Mouse (Mus musculus) erythroblast, adult 5-6 weeks (primary cell): ENCODE measurements around the gene Marcksl1. TPM values are rescaled to one million over a fixed set of nuclear protein-coding genes. Genes with fewer than 3 reads are reported as not detected.

ENCODE experiments used
- ATAC-seq: replicated peaks from 2 replicates; pipeline ENCODE4 v1.8.0; 2016; ENCODE audit warnings: moderate number of reproducible peaks, mild to moderate bottlenecking, moderate TSS enrichment, inconsistent platforms; ENCODE audit not compliant: poor library complexity, low FRiP score, severe bottlenecking
- total RNA-seq, 2 experiments: library from RNA; stranded (forward) in 1 of 2; stranded (reverse) in 1 of 2; fragments of 150-400 nt in 1 of 2; fragments of 200-764, 138-1000 nt in 1 of 2; gene quantifications; 2 replicates each; pipeline versions ENCODE4 v1.2.3 to v1.2.4; 2015 to 2017; ENCODE audit warnings: low replicate concordance in 2 of 2

The Marcksl1 gene
- total RNA-seq, 2 experiments from 2014 or later: 12.5 to 13.1 TPM

DNA sequence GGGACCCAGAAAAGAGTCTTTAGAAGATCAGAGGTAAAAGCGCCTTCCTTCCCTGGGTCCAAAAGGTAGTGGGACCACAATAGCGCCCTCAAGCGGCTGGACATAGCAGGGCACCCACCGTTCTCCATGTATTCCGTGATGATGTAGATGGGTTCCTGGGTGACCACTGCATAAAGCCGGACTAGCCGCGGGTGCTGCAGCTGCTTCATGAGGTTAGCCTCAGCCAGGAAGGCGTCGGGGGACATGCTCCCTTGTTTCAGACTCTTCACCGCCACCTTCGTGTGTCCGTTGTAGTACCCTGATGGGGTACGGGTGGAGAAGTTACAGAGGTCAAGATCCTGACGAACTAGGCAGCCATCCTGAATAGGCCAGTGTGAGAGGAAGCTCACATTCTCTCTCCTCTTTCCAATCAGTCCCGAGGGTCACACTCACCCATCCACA is 42.1 kb downstream of the Marcksl1 start:
- peak; percentile 45 for ATAC-seq

DNA sequence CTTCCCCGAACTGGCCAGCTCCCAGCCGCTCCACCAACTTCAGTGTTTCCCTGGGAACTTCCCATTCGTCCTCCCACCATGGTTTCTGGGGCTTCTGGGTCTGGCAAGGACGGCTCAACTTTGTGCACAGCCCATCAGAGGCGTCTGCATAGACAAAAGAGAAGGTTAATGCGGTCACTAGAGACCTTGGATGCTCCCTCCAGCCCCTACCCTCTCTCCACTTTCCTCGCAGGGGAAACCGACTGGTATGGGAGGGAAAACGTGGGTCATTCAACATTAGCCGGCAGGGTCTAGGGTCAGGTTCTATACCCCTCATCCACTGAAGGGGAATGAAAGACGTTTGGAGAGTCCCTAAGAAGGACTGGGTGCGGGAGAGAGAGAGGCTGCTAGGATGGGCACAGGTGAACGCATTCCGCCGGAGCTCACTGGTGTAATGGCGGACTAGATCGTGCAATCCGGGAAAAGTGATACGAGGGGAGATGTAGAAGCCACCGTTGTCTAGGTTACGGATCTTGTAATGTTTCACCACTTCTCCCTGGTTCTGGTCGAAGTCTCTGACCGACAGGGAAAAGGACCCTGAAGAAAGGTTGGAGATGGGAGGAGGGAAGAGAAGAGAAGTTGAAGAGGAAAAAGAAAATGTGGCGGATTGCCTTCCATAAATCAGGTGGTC is 42.6 kb downstream of the Marcksl1 start:
- 0 out of 2 replicates have a peak, but pooled peaks have one; percentile 7 for ATAC-seq

- peak; percentile 84 for ATAC-seq
Observed at GRCm38 (mm10) chr4:129556532-129557223, 43.3 kb downstream of the Marcksl1 start.

GRCm38 (mm10) chr4:129557256-129557808 is 44.0 kb downstream of the Marcksl1 start:
- ATAC-seq: peak; percentile 71

DNA sequence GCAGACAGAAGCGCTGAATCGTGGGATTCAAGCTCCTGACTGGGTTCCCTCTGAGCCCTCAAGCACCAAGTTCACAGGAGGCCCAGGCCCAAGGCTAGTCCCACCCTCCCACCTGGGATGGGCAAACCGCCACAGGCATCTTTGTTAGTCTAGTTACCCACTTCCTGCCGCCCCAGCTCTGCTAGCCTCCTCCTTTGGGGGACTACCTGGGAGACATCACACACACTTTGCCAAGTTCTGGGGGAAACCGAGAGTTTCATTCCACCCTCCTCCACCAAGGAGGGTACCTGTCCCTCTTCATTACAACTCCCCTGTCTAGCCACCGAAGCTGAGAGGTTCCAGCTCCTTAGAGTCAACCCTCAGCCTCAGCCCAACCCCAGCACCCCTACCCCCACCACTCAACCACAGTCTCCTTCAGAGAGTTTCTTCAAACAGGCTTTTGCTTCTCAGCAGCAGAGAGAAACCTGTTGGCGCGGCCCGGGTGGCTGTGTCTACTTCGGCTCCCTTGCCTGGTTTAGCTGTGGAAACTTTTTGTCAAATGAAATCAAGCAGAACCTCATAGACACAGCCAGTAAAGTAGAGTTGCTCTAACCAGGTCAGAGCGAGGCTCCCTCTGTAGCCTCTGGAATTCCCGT is 45.1 kb downstream of the Marcksl1 start:
- no peak for ATAC-seq

GRCm38 (mm10) chr4:129561184-129561583 is 47.8 kb downstream of the Marcksl1 start:
- ATAC-seq: no peak

GRCm38 (mm10) chr4:129563718-129564117 is 50.3 kb downstream of the Marcksl1 start:
- no peak for ATAC-seq

DNA sequence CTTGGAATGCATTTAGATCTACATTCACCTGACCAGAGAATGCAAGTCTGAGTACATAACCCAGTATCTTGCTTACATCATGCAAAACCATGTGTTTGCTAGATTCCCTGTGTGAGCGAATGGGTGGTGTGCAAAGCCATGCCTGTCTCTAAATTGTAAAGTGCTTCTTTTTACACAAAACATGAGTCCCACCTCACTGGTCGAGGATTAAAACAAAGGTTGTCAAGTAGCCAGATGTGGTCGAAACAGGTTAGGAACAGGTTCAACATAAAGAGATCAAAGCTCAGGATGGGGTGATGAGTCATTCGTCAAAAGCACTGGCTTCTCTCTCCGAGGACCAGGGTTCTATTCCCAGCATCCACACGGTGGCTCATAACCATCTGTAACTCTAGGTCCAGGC is 51.8 kb downstream of the Marcksl1 start:
- ATAC-seq: no peak

Other genes starting within 250 kb of the Marcksl1 start
- not detected in 2 replicates for gene Sync, start 226.0 kb upstream of the Marcksl1 start, total RNA-seq (2015; ENCODE audit: low replicate concordance)
- 0.56 TPM in 1 of 2 replicates, not detected in the other for gene Sync, start 226.0 kb upstream of the Marcksl1 start, total RNA-seq (2017; ENCODE audit: low replicate concordance)
- gene Rbbp4, start 178.2 kb upstream of the Marcksl1 start, total RNA-seq (2015; ENCODE audit: low replicate concordance): 60.2 and 64.6 TPM in 2 replicates
- gene Rbbp4, start 178.2 kb upstream of the Marcksl1 start, total RNA-seq (2017; ENCODE audit: low replicate concordance): 61.6 and 122 TPM in 2 replicates
- gene Zbtb8os, start 177.9 kb upstream of the Marcksl1 start, total RNA-seq (2015; ENCODE audit: low replicate concordance): 6.9 and 14.8 TPM in 2 replicates
- gene Zbtb8os, start 177.9 kb upstream of the Marcksl1 start, total RNA-seq (2017; ENCODE audit: low replicate concordance): 4.9 and 19.1 TPM in 2 replicates
- 2.3 TPM in 1 of 2 replicates, not detected in the other for gene Zbtb8a, start 135.5 kb upstream of the Marcksl1 start, total RNA-seq (2015; ENCODE audit: low replicate concordance)
- 1.5 and 1.7 TPM in 2 replicates for gene Zbtb8a, start 135.5 kb upstream of the Marcksl1 start, total RNA-seq (2017; ENCODE audit: low replicate concordance)
- gene Zbtb8b, start 72.7 kb upstream of the Marcksl1 start, total RNA-seq (2015; ENCODE audit: low replicate concordance): not detected in 2 replicates
- gene Zbtb8b, start 72.7 kb upstream of the Marcksl1 start, total RNA-seq (2017; ENCODE audit: low replicate concordance): not detected in 2 replicates
- gene Bsdc1, start 52.0 kb upstream of the Marcksl1 start, total RNA-seq (2015; ENCODE audit: low replicate concordance): 720 and 842 TPM in 2 replicates
- gene Bsdc1, start 52.0 kb upstream of the Marcksl1 start, total RNA-seq (2017; ENCODE audit: low replicate concordance): 1,074 and 1,469 TPM in 2 replicates
- gene Tssk3, start 22.6 kb upstream of the Marcksl1 start, total RNA-seq (2015; ENCODE audit: low replicate concordance): not detected in 2 replicates
- gene Tssk3, start 22.6 kb upstream of the Marcksl1 start, total RNA-seq (2017; ENCODE audit: low replicate concordance): not detected in 2 replicates
- gene Fam229a, start 22.4 kb upstream of the Marcksl1 start, total RNA-seq (2015; ENCODE audit: low replicate concordance): 3.3 TPM in 1 of 2 replicates, not detected in the other
- 0.68 and 2.1 TPM in 2 replicates for gene Fam229a, start 22.4 kb upstream of the Marcksl1 start, total RNA-seq (2017; ENCODE audit: low replicate concordance)
- 41.1 and 45.8 TPM in 2 replicates for gene Hdac1, start 29.1 kb downstream of the Marcksl1 start, total RNA-seq (2015; ENCODE audit: low replicate concordance)
- gene Hdac1, start 29.1 kb downstream of the Marcksl1 start, total RNA-seq (2017; ENCODE audit: low replicate concordance): 27.0 and 42.9 TPM in 2 replicates
- gene Lck, start 60.1 kb downstream of the Marcksl1 start, total RNA-seq (2015; ENCODE audit: low replicate concordance): 2.9 TPM in 1 of 2 replicates, not detected in the other
- 4.3 and 6.1 TPM in 2 replicates for gene Lck, start 60.1 kb downstream of the Marcksl1 start, total RNA-seq (2017; ENCODE audit: low replicate concordance)
- not detected in 2 replicates for gene Fam167b, start 65.0 kb downstream of the Marcksl1 start, total RNA-seq (2015; ENCODE audit: low replicate concordance)
- gene Fam167b, start 65.0 kb downstream of the Marcksl1 start, total RNA-seq (2017; ENCODE audit: low replicate concordance): not detected in 2 replicates
- 92.8 and 113 TPM in 2 replicates for gene Eif3i, start 87.1 kb downstream of the Marcksl1 start, total RNA-seq (2015; ENCODE audit: low replicate concordance)
- gene Eif3i, start 87.1 kb downstream of the Marcksl1 start, total RNA-seq (2017; ENCODE audit: low replicate concordance): 50.9 and 56.7 TPM in 2 replicates
- 37.9 and 60.8 TPM in 2 replicates for gene Tmem234, start 87.1 kb downstream of the Marcksl1 start, total RNA-seq (2015; ENCODE audit: low replicate concordance)
- gene Tmem234, start 87.1 kb downstream of the Marcksl1 start, total RNA-seq (2017; ENCODE audit: low replicate concordance): 82.2 and 119 TPM in 2 replicates
- gene Dcdc2b, start 100.7 kb downstream of the Marcksl1 start, total RNA-seq (2015; ENCODE audit: low replicate concordance): not detected in 2 replicates
- gene Dcdc2b, start 100.7 kb downstream of the Marcksl1 start, total RNA-seq (2017; ENCODE audit: low replicate concordance): not detected in 2 replicates
- 1.7 and 2.7 TPM in 2 replicates for gene Iqcc, start 105.5 kb downstream of the Marcksl1 start, total RNA-seq (2015; ENCODE audit: low replicate concordance)
- 0.98 and 2.6 TPM in 2 replicates for gene Iqcc, start 105.5 kb downstream of the Marcksl1 start, total RNA-seq (2017; ENCODE audit: low replicate concordance)
- 2.1 and 22.4 TPM in 2 replicates for gene Ccdc28b, start 110.4 kb downstream of the Marcksl1 start, total RNA-seq (2015; ENCODE audit: low replicate concordance)
- gene Ccdc28b, start 110.4 kb downstream of the Marcksl1 start, total RNA-seq (2017; ENCODE audit: low replicate concordance): 5.2 and 11.7 TPM in 2 replicates
- 6.7 and 10.0 TPM in 2 replicates for gene Txlna, start 127.5 kb downstream of the Marcksl1 start, total RNA-seq (2015; ENCODE audit: low replicate concordance)
- gene Txlna, start 127.5 kb downstream of the Marcksl1 start, total RNA-seq (2017; ENCODE audit: low replicate concordance): 11.3 and 20.8 TPM in 2 replicates
- gene Kpna6, start 159.2 kb downstream of the Marcksl1 start, total RNA-seq (2015; ENCODE audit: low replicate concordance): 7.9 and 11.9 TPM in 2 replicates
- gene Kpna6, start 159.2 kb downstream of the Marcksl1 start, total RNA-seq (2017; ENCODE audit: low replicate concordance): 7.6 and 10.3 TPM in 2 replicates
- gene Tmem39b, start 183.3 kb downstream of the Marcksl1 start, total RNA-seq (2015; ENCODE audit: low replicate concordance): 6.3 and 14.4 TPM in 2 replicates
- 0.28 and 0.68 TPM in 2 replicates for gene Tmem39b, start 183.3 kb downstream of the Marcksl1 start, total RNA-seq (2017; ENCODE audit: low replicate concordance)
- gene Khdrbs1, start 228.7 kb downstream of the Marcksl1 start, total RNA-seq (2015; ENCODE audit: low replicate concordance): 20.9 and 26.3 TPM in 2 replicates
- gene Khdrbs1, start 228.7 kb downstream of the Marcksl1 start, total RNA-seq (2017; ENCODE audit: low replicate concordance): 20.2 and 24.3 TPM in 2 replicates